Mouse (Mus musculus): ENCODE measurements at regions not wholly inside any gene's neighbourhood (a gene's known extent, or its start where the extent isn't known, plus 50 kb on each side); places are given as distances from the start of the nearest gene placed in this dataset.

- Histone ChIP-seq H3K4me2 (replicated peaks) (no peak overlapping the region), H3K27ac (no peak overlapping the region), H3K4me1 (no peaks in the 10 kb centered on the region), H3K27me3 (replicated peaks) (no peaks in the 10 kb centered on the region), H3K36me3 (no peaks in the 10 kb centered on the region), H3K9ac (no peak overlapping the region), H3K9me3 (no peaks in the 10 kb centered on the region), H3K4me3 (no peak overlapping the region)
- ATAC-seq (ENCODE audit: low FRiP score, low read depth) = no peak
- WGBS = 87% methylated on average over 7 of the region's 7 CpGs
Observed at GRCm38 (mm10) chr12:70523379-70523778, 70.5 kb downstream of the Tmx1 start.

GRCm38 (mm10) chr12:70524703-70525102 lies 71.8 kb downstream of the Tmx1 start:
- Histone ChIP-seq H3K9ac (no peak overlapping the region), H3K4me3 (no peak overlapping the region), H3K9me3 (no peaks in the 10 kb centered on the region), H3K36me3 (no peaks in the 10 kb centered on the region), H3K4me2 (replicated peaks) (no peak overlapping the region), H3K4me1 (no peaks in the 10 kb centered on the region), H3K27ac (no peak overlapping the region), H3K27me3 (replicated peaks) (no peaks in the 10 kb centered on the region)
- 79% methylated on average over 4 of the region's 4 CpGs for WGBS
- ATAC-seq (ENCODE audit: low FRiP score, low read depth) = no peak

DNA sequence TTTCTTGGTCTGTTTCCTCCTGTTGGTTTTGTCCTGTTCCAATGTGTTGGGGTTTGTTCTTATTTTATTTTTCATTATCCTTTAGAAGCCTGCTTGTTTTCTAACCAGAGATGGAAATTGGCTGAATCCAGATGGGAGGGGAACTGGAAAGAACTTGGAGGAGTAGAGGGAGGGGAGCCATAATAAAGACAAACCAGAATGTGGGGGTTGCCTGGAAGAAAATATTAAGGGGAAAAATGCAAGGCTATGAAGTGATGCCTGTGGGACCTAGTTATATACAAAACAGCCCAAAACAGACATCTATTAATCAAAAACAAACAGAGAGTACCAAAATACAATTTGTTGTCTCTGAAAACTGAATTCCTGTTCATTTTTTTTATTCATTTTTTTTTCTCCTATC lies 78.8 kb downstream of the Tmx1 start:
- Histone ChIP-seq H3K4me2 (replicated peaks) (no peak overlapping the region), H3K9ac (no peak overlapping the region), H3K27me3 (replicated peaks) (no peaks in the 10 kb centered on the region), H3K4me3 (no peak overlapping the region), H3K9me3 (no peaks in the 10 kb centered on the region), H3K36me3 (no peaks in the 10 kb centered on the region), H3K27ac (no peak overlapping the region), H3K4me1 (no peaks in the 10 kb centered on the region; the same call in 1 of the 2 replicates)
- ATAC-seq (ENCODE audit: low FRiP score, low read depth) = no peak

DNA sequence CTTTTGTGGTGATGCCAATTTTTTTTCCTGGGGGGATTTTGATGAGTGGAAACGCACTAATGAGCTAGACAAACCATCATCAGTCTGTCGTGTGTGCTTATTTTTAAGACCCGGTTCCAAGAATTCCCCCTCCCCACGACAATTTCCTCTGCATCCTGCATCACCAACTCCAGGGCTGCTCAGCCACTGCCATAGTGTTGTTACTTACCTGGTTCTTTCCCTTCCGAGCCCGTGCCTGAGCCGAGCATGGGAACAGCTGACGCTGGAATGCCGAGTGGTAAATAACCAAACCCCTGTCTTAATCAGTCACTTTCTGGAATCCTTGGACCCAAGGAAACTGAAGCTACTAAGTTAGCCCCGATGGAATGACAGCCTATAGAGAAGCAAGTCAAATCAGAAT lies 79.3 kb downstream of the Tmx1 start:
- Histone ChIP-seq H3K36me3 (no peaks in the 10 kb centered on the region), H3K27me3 (replicated peaks) (no peaks in the 10 kb centered on the region), H3K4me3 (no peak overlapping the region), H3K9me3 (no peaks in the 10 kb centered on the region), H3K9ac (no peak overlapping the region), H3K4me2 (replicated peaks) (no peak overlapping the region), H3K4me1 (no peaks in the 10 kb centered on the region; the same call in 1 of the 2 replicates), H3K27ac (no peak overlapping the region)
- ATAC-seq (ENCODE audit: low FRiP score, low read depth) = no peak
- WGBS = 87% methylated on average over 10 of the region's 10 CpGs

- no peak overlapping the region for H3K27ac ChIP-seq
- 76% methylated on average over 10 of the region's 10 CpGs for WGBS
- H3K9me3 ChIP-seq = no peaks in the 10 kb centered on the region
- H3K27me3 ChIP-seq (replicated peaks) = no peaks in the 10 kb centered on the region
- ATAC-seq (ENCODE audit: low FRiP score, low read depth) = no peak
- H3K9ac ChIP-seq = no peak overlapping the region
- no peak overlapping the region for H3K4me2 ChIP-seq (replicated peaks)
- H3K4me1 ChIP-seq = no peaks in the 10 kb centered on the region; the same call in 1 of the 2 replicates
- no peaks in the 10 kb centered on the region for H3K36me3 ChIP-seq
- H3K4me3 ChIP-seq = no peak overlapping the region
Observed at GRCm38 (mm10) chr12:70532843-70533242, 79.9 kb downstream of the Tmx1 start.

- Histone ChIP-seq H3K9ac (no peak overlapping the region), H3K36me3 (no peaks in the 10 kb centered on the region), H3K27me3 (replicated peaks) (no peaks in the 10 kb centered on the region), H3K4me1 (no peaks in the 10 kb centered on the region; the same call in 1 of the 2 replicates), H3K4me3 (no peak overlapping the region), H3K27ac (no peak overlapping the region), H3K9me3 (no peaks in the 10 kb centered on the region), H3K4me2 (replicated peaks) (no peak overlapping the region)
- ATAC-seq (ENCODE audit: low FRiP score, low read depth) = no peak
- WGBS = 66% methylated on average over 12 of the region's 12 CpGs
Observed at GRCm38 (mm10) chr12:70533375-70533935, 80.6 kb downstream of the Tmx1 start.

GRCm38 (mm10) chr12:70539124-70539523 lies 86.2 kb downstream of the Tmx1 start:
- H3K9ac ChIP-seq = no peak overlapping the region
- no peak overlapping the region for H3K27ac ChIP-seq
- no peak overlapping the region for H3K4me3 ChIP-seq
- H3K9me3 ChIP-seq = no peaks in the 10 kb centered on the region
- no peak for ATAC-seq (ENCODE audit: low FRiP score, low read depth)
- H3K4me2 ChIP-seq (replicated peaks) = no peak overlapping the region
- 54% methylated on average over 4 of the region's 4 CpGs for WGBS
- no peaks in the 10 kb centered on the region for H3K27me3 ChIP-seq (replicated peaks)
- no peaks in the 10 kb centered on the region; the same call in 1 of the 2 replicates for H3K4me1 ChIP-seq
- H3K36me3 ChIP-seq = no peaks in the 10 kb centered on the region

GRCm38 (mm10) chr12:70539856-70540255 lies 87.0 kb downstream of the Tmx1 start:
- H3K4me3 ChIP-seq = no peak overlapping the region
- H3K9ac ChIP-seq = no peak overlapping the region
- 93% methylated on average over 14 of the region's 14 CpGs for WGBS
- H3K9me3 ChIP-seq = no peaks in the 10 kb centered on the region
- H3K36me3 ChIP-seq = no peaks in the 10 kb centered on the region
- H3K27ac ChIP-seq = no peak overlapping the region
- H3K4me2 ChIP-seq (replicated peaks) = no peak overlapping the region
- no peaks in the 10 kb centered on the region; the same call in 1 of the 2 replicates for H3K4me1 ChIP-seq
- H3K27me3 ChIP-seq (replicated peaks) = no peaks in the 10 kb centered on the region
- ATAC-seq (ENCODE audit: low FRiP score, low read depth) = no peak

DNA sequence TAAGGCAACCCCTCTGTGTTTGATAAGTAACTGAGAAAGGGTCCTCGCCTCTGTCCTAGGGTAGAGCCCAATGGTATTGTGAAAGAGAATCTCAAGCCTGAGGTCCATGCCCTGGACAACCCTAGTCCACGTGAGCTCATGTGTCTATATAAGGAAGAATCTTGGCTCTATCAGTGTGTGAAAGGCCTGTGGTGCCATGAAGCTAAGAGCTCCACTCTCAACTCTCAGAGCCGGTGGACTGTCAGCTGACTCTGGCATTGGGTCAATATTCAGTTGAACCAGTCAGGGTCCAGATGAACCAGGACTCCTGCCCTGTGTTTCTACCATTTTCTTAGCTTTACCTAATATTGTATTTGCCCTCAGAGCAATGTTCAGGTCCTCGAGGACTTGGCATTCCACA lies 88.5 kb downstream of the Tmx1 start:
- Histone ChIP-seq H3K4me2 (replicated peaks) (no peak overlapping the region), H3K9ac (no peak overlapping the region), H3K9me3 (no peaks in the 10 kb centered on the region), H3K27ac (no peak overlapping the region), H3K4me1 (no peaks in the 10 kb centered on the region; the same call in 1 of the 2 replicates), H3K4me3 (no peak overlapping the region), H3K36me3 (no peaks in the 10 kb centered on the region), H3K27me3 (replicated peaks) (no peaks in the 10 kb centered on the region)
- ATAC-seq (ENCODE audit: low FRiP score, low read depth) = no peak
- 95% methylated on average over 4 of the region's 4 CpGs for WGBS

- no peak overlapping the region for H3K9ac ChIP-seq
- no peak overlapping the region for H3K27ac ChIP-seq
- no peaks in the 10 kb centered on the region; the same call in 1 of the 2 replicates for H3K4me1 ChIP-seq
- no peaks in the 10 kb centered on the region for H3K36me3 ChIP-seq
- ATAC-seq (ENCODE audit: low FRiP score, low read depth) = no peak
- no peak overlapping the region for H3K4me2 ChIP-seq (replicated peaks)
- 65% methylated on average over 5 of the region's 5 CpGs for WGBS
- H3K4me3 ChIP-seq = no peak overlapping the region
- no peaks in the 10 kb centered on the region for H3K9me3 ChIP-seq
- H3K27me3 ChIP-seq (replicated peaks) = no peaks in the 10 kb centered on the region
Observed at GRCm38 (mm10) chr12:70543299-70543698, 90.4 kb downstream of the Tmx1 start.

GRCm38 (mm10) chr12:70544326-70544725 lies 91.4 kb downstream of the Tmx1 start:
- H3K4me2 ChIP-seq (replicated peaks) = no peak overlapping the region
- H3K27me3 ChIP-seq (replicated peaks) = no peaks in the 10 kb centered on the region
- no peak overlapping the region for H3K27ac ChIP-seq
- H3K9me3 ChIP-seq = no peaks in the 10 kb centered on the region
- no peaks in the 10 kb centered on the region; the same call in 1 of the 2 replicates for H3K4me1 ChIP-seq
- H3K36me3 ChIP-seq = no peaks in the 10 kb centered on the region
- H3K9ac ChIP-seq = no peak overlapping the region
- H3K4me3 ChIP-seq = no peak overlapping the region
- 26% methylated on average over 12 of the region's 12 CpGs for WGBS
- no peak for ATAC-seq (ENCODE audit: low FRiP score, low read depth)

DNA sequence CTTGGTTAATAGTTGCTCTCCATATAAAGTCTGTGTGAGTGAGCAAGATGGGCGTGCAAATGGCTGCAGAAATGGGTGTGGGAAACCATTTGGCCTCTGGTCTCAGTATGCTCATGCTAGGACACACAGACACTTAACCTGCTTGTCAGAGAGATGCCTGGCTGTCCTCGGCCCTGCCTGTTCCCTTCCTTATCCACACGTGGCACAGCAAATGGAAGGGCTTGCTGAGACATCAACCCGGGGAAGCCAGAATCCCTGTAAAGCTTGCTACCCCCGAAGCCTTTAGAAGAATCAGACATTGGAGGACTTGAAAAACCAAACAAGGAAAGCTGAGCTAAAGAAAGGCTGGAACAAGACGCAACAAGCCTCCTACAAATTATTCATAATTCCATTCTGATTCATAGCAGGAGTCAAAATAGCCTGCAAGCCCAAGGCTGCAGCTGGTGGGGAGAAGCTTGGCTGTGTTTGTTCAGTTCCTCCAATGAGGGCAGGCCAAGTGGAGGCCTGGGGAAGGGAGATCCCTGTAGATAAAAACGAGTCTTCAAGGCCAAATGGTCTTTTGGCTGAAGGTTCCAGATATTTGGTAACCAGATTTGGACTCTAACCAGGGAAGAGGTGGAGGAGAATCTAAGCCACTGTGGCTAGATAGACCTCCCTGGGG lies 92.1 kb downstream of the Tmx1 start:
- Histone ChIP-seq H3K27me3 (replicated peaks) (no peaks in the 10 kb centered on the region), H3K4me3 (no peak overlapping the region), H3K9me3 (no peaks in the 10 kb centered on the region), H3K4me1 (no peaks in the 10 kb centered on the region; the same call in 1 of the 2 replicates), H3K27ac (no peak overlapping the region), H3K36me3 (no peaks in the 10 kb centered on the region), H3K4me2 (replicated peaks) (no peak overlapping the region), H3K9ac (no peak overlapping the region)
- WGBS = 70% methylated on average over 7 of the region's 7 CpGs
- ATAC-seq (ENCODE audit: low FRiP score, low read depth) = no peak

DNA sequence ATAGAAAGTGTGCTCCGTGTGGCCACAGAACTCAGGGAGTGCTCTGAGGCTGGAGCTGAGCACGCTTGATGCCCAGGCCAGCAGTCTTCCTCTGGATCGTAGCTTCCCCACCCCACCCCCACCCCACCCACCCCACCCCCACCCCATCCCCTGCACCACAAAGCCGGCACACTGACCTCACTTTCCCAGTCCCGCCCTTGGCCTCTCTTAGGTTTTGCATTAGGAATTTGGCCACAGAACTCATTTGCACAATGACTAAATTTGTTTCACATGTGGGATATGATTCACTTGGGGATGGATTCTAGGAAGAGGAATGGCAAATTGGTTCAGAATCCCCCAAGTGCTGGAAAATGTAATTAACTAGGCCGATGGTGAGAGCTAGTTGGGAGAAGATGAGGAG lies 94.3 kb downstream of the Tmx1 start:
- no peaks in the 10 kb centered on the region; the same call in 1 of the 2 replicates for H3K4me1 ChIP-seq
- no peak overlapping the region for H3K4me2 ChIP-seq (replicated peaks)
- WGBS = 70% methylated on average over 6 of the region's 6 CpGs

More for the DNA sequence above, 94.3 kb downstream of the Tmx1 start:
- Histone ChIP-seq H3K9ac (no peak overlapping the region), H3K36me3 (no peaks in the 10 kb centered on the region), H3K4me3 (no peak overlapping the region), H3K27ac (no peak overlapping the region), H3K27me3 (replicated peaks) (no peaks in the 10 kb centered on the region), H3K9me3 (no peaks in the 10 kb centered on the region)
- ATAC-seq (ENCODE audit: low FRiP score, low read depth) = no peak
